Mouse (Mus musculus): ENCODE results near the gene Actg2. TPM values are rescaled to one million over a fixed set of nuclear protein-coding genes. Genes with fewer than 3 reads are reported as not detected.
A peak's percentile ranks its signal among the peaks of the same experiment; 100 is the strongest.

Actg2 gene
- total and polyA plus RNA-seq, 2 experiments from 2014 or later: 7.0 to 831 TPM

- no peak for TF ChIP-seq CTCF (IDR thresholded peaks at IDR 0.05; ENCODE audit: low read depth)
- no peak for ATAC-seq (ENCODE audit: insufficient read depth, low read depth)
- H3K36me3 ChIP-seq (replicated peaks; ENCODE audit: control insufficient read depth, insufficient read depth, low read length): no peaks in the 10 kb centered on the region
- H3K9me3 ChIP-seq (replicated peaks; ENCODE audit: control insufficient read depth, low read length): no peaks in the 10 kb centered on the region
- DNase-seq (ENCODE audit: low spot score): no peak
- peaks cover 4% of the 10 kb centered on the region; the same call in 1 of the 2 replicates for H3K4me1 ChIP-seq (ENCODE audit: control insufficient read depth, insufficient read depth)
- H3K4me3 ChIP-seq (ENCODE audit: low read depth, low read length): no peak overlapping the region
- H3K27ac ChIP-seq (ENCODE audit: low read depth): no peak overlapping the region
- H3K27me3 ChIP-seq (ENCODE audit: control insufficient read depth, insufficient read depth, low read length): peaks cover 4% of the 10 kb centered on the region; the same call in 1 of the 2 replicates
- H3K9ac ChIP-seq (replicated peaks; ENCODE audit: low read depth, low read length): no peak overlapping the region
- H3K4me2 ChIP-seq (ENCODE audit: low read depth, low read length): no peak overlapping the region
These were observed 41.5 kb upstream of the Actg2 start for GRCm38 (mm10) chr6:83577534-83577933.

DNA sequence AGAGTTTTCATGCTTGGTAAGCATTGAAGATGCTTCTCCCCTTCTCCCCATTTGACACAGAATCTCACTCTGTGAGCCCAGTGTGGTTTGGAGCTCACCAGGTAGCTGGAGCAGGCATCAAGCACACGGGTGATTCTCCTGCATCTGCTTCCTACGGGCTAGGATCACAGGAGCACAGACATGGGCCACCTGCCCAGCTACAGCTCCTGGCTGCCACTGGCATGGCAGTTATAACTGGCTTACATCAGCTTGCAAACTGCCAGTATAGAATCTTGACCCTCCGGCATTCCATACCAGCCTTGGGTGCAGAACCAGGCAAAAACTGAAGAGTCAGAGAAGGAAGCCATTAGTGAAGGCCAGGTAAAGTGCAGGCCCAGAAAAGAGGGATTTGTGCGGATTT, 39.5 kb upstream of the Actg2 start:
- Histone ChIP-seq H3K36me3 (replicated peaks; ENCODE audit: control insufficient read depth, insufficient read depth, low read length) (no peaks in the 10 kb centered on the region), H3K27ac (ENCODE audit: low read depth) (no peak overlapping the region), H3K9ac (replicated peaks; ENCODE audit: low read depth, low read length) (no peak overlapping the region), H3K4me3 (ENCODE audit: low read depth, low read length) (no peak overlapping the region), H3K9me3 (replicated peaks; ENCODE audit: control insufficient read depth, low read length) (no peaks in the 10 kb centered on the region), H3K4me1 (ENCODE audit: control insufficient read depth, insufficient read depth) (peaks cover 11% of the 10 kb centered on the region), H3K27me3 (ENCODE audit: control insufficient read depth, insufficient read depth, low read length) (peaks cover 4% of the 10 kb centered on the region; the same call in 1 of the 2 replicates), H3K4me2 (ENCODE audit: low read depth, low read length) (no peak overlapping the region)
- ATAC-seq (ENCODE audit: insufficient read depth, low read depth): no peak
- no peak for DNase-seq (ENCODE audit: low spot score)
- TF ChIP-seq EP300 (IDR thresholded peaks at IDR 0.05; ENCODE audit: low read depth) (no peak), CTCF (IDR thresholded peaks at IDR 0.05; ENCODE audit: low read depth) (no peak)
- WGBS: 75% methylated on average over 4 of the region's 4 CpGs

DNA sequence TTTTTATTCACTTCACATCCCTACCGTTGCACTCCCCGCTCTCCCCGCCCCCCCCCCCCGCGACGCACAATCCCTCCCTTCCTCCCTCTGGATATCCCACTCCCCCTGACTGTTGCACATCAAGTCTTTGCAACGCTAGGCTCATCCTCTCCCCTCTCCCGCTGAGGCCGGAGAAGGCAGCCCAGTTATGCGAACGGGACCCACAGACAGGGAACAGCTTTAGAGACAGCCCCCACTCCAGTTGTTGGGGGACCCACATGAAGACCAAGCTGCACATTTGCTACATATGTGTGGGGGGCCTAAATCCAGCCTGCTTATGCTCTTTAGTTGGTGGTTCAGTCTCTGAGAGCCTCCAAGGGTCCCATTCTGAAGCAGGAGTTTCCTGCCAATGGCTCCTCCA, 36.6 kb upstream of the Actg2 start, which contains the start of gene Stambp:
Stambp (minus strand) TSS at position 59 of the 400 bp plus-strand sequence.
- Histone ChIP-seq H3K4me3 (ENCODE audit: low read depth, low read length) (peak within 1 kb of the TSS; percentile 93), H3K36me3 (replicated peaks; ENCODE audit: control insufficient read depth, insufficient read depth, low read length) (peaks cover 12% of the 10 kb centered on the region; the same call in 1 of the 2 replicates), H3K4me1 (ENCODE audit: control insufficient read depth, insufficient read depth) (peaks cover 11% of the 10 kb centered on the region), H3K9ac (replicated peaks; ENCODE audit: low read depth, low read length) (peak within 1 kb of the TSS; percentile 73), H3K27me3 (ENCODE audit: control insufficient read depth, insufficient read depth, low read length) (no peaks in the 10 kb centered on the region), H3K9me3 (replicated peaks; ENCODE audit: control insufficient read depth, low read length) (no peaks in the 10 kb centered on the region), H3K4me2 (ENCODE audit: low read depth, low read length) (peak within 1 kb of the TSS; percentile 95), H3K27ac (ENCODE audit: low read depth) (peak within 1 kb of the TSS; percentile 66)
- DNase-seq (ENCODE audit: low spot score): no peak
- 2% methylated on average over 6 of the region's 11 CpGs for WGBS
- TF ChIP-seq CTCF (IDR thresholded peaks at IDR 0.05; ENCODE audit: low read depth): no peak
- no peak for TF ChIP-seq EP300 (IDR thresholded peaks at IDR 0.05; ENCODE audit: low read depth)
- ATAC-seq (ENCODE audit: insufficient read depth, low read depth): peak; percentile 55

DNA sequence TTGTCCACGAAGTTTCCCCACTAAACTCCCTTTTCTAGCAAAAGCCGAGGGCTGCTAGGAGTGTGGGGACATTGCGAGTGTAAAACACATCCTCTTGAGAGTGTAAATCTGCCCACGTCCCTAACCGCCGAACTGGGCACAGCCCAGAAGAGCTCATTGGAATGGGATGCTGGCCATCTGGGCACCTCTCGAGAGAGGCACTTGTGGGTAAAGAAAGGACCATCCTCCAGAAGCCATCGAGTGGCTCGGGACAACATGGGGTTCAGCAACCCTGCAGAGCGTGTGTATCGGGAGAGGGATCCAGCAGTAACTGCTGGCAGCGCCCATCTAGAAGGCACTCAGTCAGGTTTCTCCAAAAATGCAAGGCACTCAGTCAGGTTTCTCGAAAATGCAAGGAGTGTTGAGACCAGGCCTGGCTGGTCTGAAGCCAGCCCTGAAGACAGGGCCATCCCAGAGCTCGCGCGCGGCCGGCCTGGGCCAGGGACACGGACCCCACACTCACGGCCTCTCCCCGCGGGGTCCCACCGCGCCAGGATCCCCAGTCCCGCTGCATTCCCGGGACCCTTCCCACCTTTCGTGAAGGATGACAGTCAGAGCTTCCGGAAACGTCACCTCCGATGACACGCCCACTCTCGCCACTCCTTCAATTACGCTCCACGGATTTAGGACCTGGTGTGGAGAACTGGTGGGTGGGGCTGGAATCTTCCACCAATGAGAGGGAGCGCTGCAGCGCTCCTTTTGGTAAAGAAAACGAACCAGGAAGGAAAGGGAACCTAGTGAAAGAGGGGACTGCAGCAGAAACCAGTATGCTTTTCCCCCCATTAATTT, 36.0 kb upstream of the Actg2 start:
- DNase-seq (ENCODE audit: low spot score) (peak; percentile 92), ATAC-seq (ENCODE audit: insufficient read depth, low read depth) (peak; percentile 92)
- H3K4me1 ChIP-seq (ENCODE audit: control insufficient read depth, insufficient read depth): peaks cover 11% of the 10 kb centered on the region
- no peaks in the 10 kb centered on the region for H3K9me3 ChIP-seq (replicated peaks; ENCODE audit: control insufficient read depth, low read length)
- TF ChIP-seq CTCF (IDR thresholded peaks at IDR 0.05; ENCODE audit: low read depth): no peak
- 5% methylated on average over 35 of the region's 37 CpGs for WGBS
- peak overlapping the region; percentile 66 for H3K27ac ChIP-seq (ENCODE audit: low read depth)
- H3K9ac ChIP-seq (replicated peaks; ENCODE audit: low read depth, low read length): peak overlapping the region; percentile 73
- H3K27me3 ChIP-seq (ENCODE audit: control insufficient read depth, insufficient read depth, low read length): no peaks in the 10 kb centered on the region
- peaks cover 12% of the 10 kb centered on the region; the same call in 1 of the 2 replicates for H3K36me3 ChIP-seq (replicated peaks; ENCODE audit: control insufficient read depth, insufficient read depth, low read length)
- peak overlapping the region; percentile 95 for H3K4me2 ChIP-seq (ENCODE audit: low read depth, low read length)
- H3K4me3 ChIP-seq (ENCODE audit: low read depth, low read length): peak overlapping the region; percentile 93

DNA sequence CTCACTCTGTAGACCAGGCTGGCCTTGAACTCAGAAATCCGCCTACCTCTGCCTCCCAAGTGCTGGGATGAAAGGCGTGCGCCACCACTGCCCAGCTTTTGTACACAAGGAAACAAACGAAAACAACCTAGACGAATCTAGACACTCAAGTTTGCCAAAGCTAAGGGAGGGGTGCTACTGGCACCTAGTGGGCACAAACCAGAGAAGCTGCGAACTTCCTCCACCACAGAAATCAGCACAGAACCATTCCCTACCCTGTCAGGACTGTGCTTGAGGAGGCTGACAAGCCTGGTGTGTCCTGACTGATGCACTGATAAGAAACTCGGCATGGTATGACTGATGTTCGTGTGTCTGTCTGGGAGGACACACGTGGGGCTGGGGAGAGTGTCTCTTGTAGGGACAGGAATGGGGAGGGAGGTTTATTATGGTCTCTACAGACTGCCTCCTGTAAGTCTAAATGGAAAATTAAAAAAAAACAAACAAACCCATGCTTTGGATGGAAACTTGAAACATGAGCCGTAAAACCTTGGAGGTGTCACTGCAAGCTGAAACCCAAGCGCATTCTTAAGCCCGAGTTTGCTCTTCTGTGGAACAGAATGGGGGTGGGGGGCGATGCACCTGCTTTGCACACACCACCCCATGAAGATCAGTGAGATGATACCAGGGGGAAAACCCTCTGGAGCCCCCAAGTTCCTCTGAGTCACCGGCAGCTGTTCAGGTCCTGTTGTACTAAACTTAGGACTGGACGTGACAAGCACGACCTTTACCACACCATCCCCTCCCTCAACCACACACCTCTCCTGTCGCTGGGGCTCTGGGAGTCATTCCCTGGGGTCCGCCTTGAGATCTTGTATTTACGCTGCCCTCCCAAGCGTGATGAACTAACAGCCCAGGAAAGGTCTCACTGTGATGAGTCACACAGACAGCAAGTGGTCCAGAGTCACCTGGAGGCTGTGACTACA, 33.1 kb upstream of the Actg2 start:
- ATAC-seq (ENCODE audit: insufficient read depth, low read depth) (no peak), DNase-seq (ENCODE audit: low spot score) (no peak)
- TF ChIP-seq CTCF (IDR thresholded peaks at IDR 0.05; ENCODE audit: low read depth) (peak; percentile 55), EP300 (IDR thresholded peaks at IDR 0.05; ENCODE audit: low read depth) (no peak)
- Histone ChIP-seq H3K27me3 (ENCODE audit: control insufficient read depth, insufficient read depth, low read length) (no peaks in the 10 kb centered on the region), H3K9ac (replicated peaks; ENCODE audit: low read depth, low read length) (no peak overlapping the region), H3K4me2 (ENCODE audit: low read depth, low read length) (no peak overlapping the region), H3K9me3 (replicated peaks; ENCODE audit: control insufficient read depth, low read length) (no peaks in the 10 kb centered on the region), H3K4me1 (ENCODE audit: control insufficient read depth, insufficient read depth) (peaks cover 11% of the 10 kb centered on the region), H3K27ac (ENCODE audit: low read depth) (no peak overlapping the region), H3K36me3 (replicated peaks; ENCODE audit: control insufficient read depth, insufficient read depth, low read length) (peaks cover 30% of the 10 kb centered on the region), H3K4me3 (ENCODE audit: low read depth, low read length) (no peak overlapping the region)
- 64% methylated on average over 20 of the region's 20 CpGs for WGBS
